Mouse (Mus musculus): ENCODE data around the gene Plek2.

Plek2 gene

DNA sequence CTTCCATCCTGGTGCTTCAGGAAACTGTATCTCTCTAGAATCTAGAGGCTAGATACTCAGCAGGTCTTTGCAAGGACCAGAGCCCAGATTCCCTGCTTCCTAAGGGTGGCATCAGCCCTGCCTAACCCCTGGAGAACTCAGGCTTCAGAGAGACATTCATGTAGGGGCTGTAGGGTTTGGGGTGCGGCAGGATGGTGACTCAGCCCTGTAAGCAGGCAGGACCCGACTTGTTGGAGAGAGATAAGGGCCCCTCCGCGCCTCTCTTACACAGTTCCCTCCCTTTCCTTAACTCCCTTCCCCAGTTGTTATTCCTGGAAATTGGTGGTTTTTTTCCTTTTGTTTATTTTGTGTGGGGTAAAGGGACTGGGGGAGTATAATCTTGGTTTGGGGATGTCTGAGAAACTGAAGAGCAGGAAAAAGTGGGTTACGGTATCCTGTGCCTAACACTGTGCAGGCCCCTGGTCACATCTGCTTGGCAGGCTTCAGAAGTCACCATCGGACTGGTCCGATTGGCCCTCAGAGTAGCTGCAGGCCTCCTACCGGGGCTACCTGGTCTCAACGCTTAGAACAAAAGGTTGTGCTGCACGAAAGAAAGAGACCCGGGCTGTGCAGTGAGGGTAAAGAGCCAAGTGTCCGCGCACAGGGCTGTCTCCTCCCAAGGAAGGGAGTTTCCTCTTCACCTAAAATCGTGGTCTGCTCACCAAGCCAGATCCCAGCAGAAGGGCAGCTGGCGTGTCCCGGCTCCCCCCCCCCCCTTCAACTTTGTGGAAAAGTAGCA lies 4.1 kb upstream of the Plek2 start:
- DNase-seq (ENCODE audit: low spot score), result no peak

GRCm38 (mm10) chr12:78908081-78908605 lies 1.4 kb upstream of the Plek2 start:
- DNase-seq (ENCODE audit: low spot score), result no peak

DNA sequence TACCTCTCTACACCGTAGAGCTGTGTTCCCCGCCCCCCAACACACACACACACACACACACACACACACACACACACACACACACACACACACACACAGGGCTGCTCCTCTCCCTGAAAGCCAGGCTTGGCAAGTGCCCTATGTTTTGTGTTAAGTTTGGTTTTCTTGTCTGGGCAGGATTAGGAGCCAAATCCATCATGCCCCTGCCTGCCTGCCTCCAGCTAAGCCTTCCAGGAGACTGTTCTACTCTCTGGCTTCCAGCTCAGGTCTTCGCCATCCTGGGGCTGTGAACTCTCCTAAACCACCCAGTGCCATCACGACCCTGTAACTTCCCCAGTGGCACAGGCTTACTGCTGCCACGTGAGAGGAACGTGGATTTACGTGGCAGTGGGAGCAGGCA lies 2.3 kb downstream of the Plek2 start:
- no peak for DNase-seq (ENCODE audit: low spot score)

DNA sequence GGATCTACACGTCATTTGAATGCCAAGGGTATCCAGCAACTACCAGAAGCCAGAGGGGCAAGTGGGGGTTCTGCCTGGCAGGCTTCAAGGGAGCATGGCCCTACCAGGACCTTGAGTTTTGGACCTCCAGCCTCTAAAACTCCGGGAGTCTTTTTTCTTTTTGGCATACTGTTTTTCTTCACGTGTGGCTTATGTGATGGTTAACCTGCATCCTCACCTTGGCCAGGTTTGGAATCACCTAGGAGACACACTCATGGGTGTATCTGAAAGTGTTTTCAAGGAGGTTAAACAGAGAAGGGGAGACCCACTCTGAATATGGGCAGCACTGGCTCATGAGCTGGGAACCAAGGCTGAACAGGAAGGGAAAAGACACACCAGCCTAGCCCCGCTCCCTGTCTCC lies 3.5 kb downstream of the Plek2 start:
- no peak for DNase-seq (ENCODE audit: low spot score)

DNA sequence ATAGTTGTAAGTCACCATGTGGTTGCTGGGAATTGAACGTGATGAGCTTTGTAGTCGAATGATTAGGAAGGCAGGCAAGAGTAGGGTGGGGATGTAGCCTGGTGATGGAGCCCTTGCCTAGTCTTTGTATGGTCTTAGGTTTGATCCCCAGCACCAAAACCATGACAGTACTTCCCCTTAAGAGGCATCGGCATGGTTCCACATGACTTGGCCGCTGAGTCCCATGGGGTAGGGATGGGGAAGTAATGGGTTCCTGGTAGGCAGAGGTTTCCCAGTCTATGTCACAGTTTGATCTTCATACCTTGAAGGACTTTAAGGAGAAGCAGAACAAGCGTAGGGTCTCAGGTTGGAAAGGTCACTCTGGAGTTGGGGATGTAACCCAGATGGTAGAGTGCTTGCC lies 5.3 kb downstream of the Plek2 start:
- DNase-seq (ENCODE audit: low spot score), result no peak

GRCm38 (mm10) chr12:78897861-78898260 lies 8.9 kb downstream of the Plek2 start:
- DNase-seq (ENCODE audit: low spot score), result no peak

GRCm38 (mm10) chr12:78891149-78891548 lies 15.6 kb downstream of the Plek2 start:
- DNase-seq (ENCODE audit: low spot score), result no peak

- DNase-seq (ENCODE audit: low spot score), result no peak
Observed at GRCm38 (mm10) chr12:78890062-78890461, 16.7 kb downstream of the Plek2 start.

GRCm38 (mm10) chr12:78874581-78874980 lies 32.2 kb downstream of the Plek2 start:
- DNase-seq (ENCODE audit: low spot score), result no peak

DNA sequence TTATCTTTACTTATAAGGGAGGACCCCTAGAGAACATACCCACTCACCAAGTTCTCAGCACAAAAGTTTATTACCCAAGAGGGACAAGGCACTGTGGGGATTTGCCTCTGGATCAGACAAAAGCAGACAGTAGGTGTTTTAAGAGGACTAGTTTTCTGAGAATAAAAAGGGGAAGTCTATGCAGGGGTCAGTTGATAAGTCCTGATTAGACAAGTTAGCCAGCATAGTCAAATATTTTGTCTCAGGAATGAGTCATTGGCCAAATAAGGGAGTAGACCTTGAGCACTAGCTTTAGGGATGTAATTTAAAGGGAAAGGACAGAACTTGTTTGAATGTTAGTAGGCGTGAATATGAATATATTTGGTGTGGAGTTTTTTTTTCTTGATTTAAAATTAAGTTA lies 38.6 kb downstream of the Plek2 start:
- DNase-seq (ENCODE audit: low spot score), result no peak

DNA sequence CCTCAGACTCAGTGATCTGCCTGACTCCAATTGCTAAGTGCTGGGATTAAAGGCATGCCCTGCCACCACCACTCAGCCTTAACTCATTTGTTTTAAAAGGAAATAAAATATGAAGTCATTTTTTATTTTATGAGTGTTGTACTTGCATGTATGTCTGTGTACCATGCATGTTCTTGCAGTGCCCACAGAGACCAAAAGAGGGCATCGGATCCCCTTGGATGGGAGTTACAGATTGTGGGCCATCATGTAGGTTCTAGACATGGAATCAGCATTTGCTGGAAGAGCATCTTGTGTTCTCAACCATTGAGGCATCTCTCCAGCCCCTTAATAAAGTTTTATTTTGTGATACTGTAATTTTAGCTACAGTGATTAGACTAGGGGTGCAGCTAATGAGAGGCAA lies 41.3 kb downstream of the Plek2 start:
- no peak for DNase-seq (ENCODE audit: low spot score)

GRCm38 (mm10) chr12:78862254-78862730 lies 44.5 kb downstream of the Plek2 start:
- DNase-seq (ENCODE audit: low spot score), result no peak

DNA sequence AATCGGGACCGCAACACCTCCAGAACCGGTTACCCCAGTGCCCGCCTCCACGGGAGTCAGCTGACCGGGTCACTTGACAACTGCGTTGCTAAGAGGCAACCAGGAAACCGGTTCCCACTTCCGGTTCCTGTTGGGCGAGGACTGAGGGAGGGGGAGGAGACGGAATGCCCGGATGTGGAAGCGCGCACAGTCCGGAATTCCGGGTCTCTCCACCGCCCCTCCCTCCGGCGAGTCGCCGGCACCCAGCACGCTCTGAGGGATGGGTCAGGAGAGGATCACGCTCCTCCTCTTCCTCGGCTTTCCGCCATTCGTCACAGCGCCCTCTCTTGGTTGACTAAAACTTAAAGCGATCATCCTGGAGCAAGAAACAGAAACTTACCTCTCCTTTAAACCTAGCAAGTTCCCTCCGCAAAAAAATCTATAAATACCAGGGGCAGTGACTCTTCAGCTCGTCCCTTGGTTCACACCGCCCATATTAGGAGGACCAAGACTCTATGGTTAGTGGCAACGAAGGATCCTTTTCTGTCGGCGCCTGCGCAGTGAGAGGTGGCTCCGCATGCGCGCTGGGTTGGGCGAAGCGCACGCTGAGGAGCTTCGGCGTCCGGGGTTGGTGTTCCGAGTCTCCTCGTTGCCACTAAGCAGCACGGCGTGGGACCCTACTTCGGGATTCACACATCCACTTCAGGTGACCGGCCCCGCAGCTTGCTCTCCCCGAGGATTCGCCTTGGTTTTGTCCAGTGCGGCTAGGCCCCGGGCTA lies 45.1 kb downstream of the Plek2 start, which contains the start of the genes Atp6v1d and Eif2s1:
Gene Atp6v1d, minus strand, starts transcription at position 143 of the 758 bp plus-strand sequence.
Gene Eif2s1, plus strand, starts transcription at position 324 of the 758 bp plus-strand sequence.
- DNase-seq (ENCODE audit: low spot score), result peak; percentile 96

GRCm38 (mm10) chr12:78860921-78861495 lies 45.8 kb downstream of the Plek2 start:
- no peak for DNase-seq (ENCODE audit: low spot score)

DNA sequence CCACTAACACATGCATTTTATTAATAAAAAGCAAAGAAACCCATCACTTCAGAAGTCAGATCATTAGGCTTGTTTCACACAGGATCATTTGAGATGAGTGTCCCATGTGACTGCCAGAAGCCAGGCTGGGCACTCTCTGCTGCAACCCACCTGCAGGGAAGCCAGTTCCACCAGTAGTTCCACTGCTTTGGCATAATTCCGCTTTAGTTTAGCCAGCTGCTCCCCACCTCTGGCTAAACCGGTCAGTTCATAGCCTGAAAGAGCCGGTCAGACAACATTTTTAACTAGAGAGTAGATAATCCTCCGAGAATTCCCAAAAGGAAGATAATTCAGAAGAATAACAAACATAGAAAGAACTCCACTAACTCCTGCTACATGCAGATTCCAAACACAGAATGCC lies 58.5 kb downstream of the Plek2 start:
- DNase-seq (ENCODE audit: low spot score), result no peak

- DNase-seq (ENCODE audit: low spot score), result no peak
Observed at GRCm38 (mm10) chr12:78842429-78842828, 64.3 kb downstream of the Plek2 start.

DNA sequence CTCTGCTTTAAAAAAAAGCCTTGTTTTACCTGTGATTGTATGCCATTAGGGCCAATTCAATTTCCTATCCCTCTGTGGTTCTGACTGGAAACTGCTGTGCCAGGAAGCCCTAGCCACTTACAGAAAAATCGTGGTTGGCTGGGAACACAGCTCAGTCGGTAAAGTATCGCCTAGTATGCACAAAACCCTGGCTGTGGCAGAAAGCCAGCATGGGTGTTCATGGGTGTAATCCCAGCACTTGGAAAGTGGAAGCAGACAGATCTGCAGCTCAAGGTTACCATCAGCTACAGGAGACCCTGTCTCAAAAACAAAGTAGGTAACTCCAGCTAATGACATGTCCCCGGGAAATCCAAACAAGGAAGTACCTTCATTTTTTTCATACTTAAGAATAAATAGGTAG lies 66.9 kb downstream of the Plek2 start:
- DNase-seq (ENCODE audit: low spot score), result no peak
